ENCODE assay signal across 8 mouse cellular contexts in the genomic region with DNA sequence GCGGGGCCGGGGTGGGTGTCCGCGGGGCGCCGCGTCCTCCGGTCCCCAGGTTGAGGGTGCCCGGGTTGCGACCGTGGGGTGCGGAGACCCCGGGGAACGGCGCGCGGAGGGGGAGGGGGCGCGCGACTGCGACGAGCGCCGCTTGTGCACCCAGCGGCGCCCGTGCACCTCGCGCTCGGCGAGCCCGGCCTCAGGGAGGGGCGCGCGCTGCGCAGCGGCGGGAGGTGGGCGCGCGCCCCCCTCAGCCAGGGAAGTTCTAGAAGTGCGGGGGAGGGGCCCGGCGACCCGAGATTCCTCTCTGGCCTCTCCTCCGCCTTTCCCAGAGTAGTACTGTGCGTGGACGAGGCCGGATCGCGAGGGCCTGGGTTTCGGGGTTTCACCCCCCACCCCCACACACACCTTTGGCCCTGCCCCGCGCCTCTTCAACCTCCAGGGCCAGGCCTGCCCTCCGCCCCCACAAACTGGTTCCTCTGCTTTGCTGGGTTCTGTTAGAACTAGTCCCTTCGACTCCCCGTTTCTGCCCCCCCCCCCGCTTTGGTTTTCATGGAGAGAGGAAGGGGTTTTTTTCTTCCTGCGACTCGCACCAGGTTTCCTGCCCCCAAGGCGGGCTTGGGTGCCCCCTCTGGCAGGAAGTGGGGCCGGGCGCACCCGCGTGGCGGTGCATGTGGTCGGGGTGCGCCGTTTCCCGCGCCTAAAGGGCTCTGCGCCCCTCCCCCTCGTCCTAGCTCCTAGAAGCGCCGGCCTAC. TPM values are rescaled to one million over a fixed set of nuclear protein-coding genes. Genes with fewer than 3 reads are reported as not detected.
DNase-seq lines count a peak whose midpoint lies in the region; ATAC-seq and TF ChIP-seq lines count a peak whose summit lies in the region.

No protein-coding gene starts in this region.

- no peaks in the 10 kb centered on the region; the same call in none of the 2 replicates for H3K36me3 ChIP-seq in forebrain, embryonic 15.5 days
- peaks cover 5% of the 10 kb centered on the region; the same call in 1 of the 2 replicates for H3K36me3 ChIP-seq in stomach, embryonic 14.5 days (ENCODE audit: control insufficient read depth, insufficient read depth, low read length)

- DNase-seq in layer of hippocampus, adult 2 months (ENCODE audit: low spot score in 2 of 2) = no peak
- no peak for DNase-seq in layer of hippocampus, postnatal 25 days (ENCODE audit: extremely low spot score in 1 of 2, low spot score in 1 of 2)
- DNase-seq in WW6 (ENCODE audit: low read depth, low spot score) = peak; percentile 63
- DNase-seq in kidney, postnatal 4 days = peak; percentile 72 to 83
- DNase-seq in layer of hippocampus, adult 11-12 months (ENCODE audit: low spot score) = no peak

- no peaks in the 10 kb centered on the region for H3K9me3 ChIP-seq in forebrain, embryonic 15.5 days
- H3K9me3 ChIP-seq in stomach, embryonic 14.5 days (ENCODE audit: control insufficient read depth, low read depth, low read length) = no peaks in the 10 kb centered on the region

- H3K9ac ChIP-seq in forebrain, embryonic 15.5 days (replicated peaks) = peak overlapping the region; percentile 77
- H3K9ac ChIP-seq in stomach, embryonic 14.5 days (replicated peaks; ENCODE audit: low read depth, low read length) = peak overlapping the region; percentile 83

- peak; percentile 54; the same call in 1 of the 2 replicates for ATAC-seq in forebrain, embryonic 15.5 days (replicated peaks)
- peak; percentile 41; the same call in 1 of the 2 replicates for ATAC-seq in megakaryocyte-erythroid progenitor cell, adult 5-6 weeks (replicated peaks; ENCODE audit: low FRiP score, low TSS enrichment, poor library complexity, severe bottlenecking)
- ATAC-seq in stomach, embryonic 14.5 days (ENCODE audit: insufficient number of reproducible peaks, insufficient read depth, low FRiP score, low read depth) = peak; percentile 14; the same call in 1 of the 2 replicates

- H3K27me3 ChIP-seq in forebrain, embryonic 15.5 days = peaks cover 6% of the 10 kb centered on the region; the same call in 1 of the 2 replicates
- H3K27me3 ChIP-seq in stomach, embryonic 14.5 days (ENCODE audit: control insufficient read depth, insufficient read depth, low read length) = no peaks in the 10 kb centered on the region

- H3K4me2 ChIP-seq in forebrain, embryonic 15.5 days (replicated peaks) = peak overlapping the region; percentile 82
- H3K4me2 ChIP-seq in stomach, embryonic 14.5 days (replicated peaks; ENCODE audit: low read depth, low read length) = peak overlapping the region; percentile 82

- TF ChIP-seq CTCF in layer of hippocampus, adult 2 months (conservative IDR thresholded peaks at IDR 0.05) = peak; percentile 32; the same call in 1 of the 2 replicates

- 0% methylated on average over 62 of the region's 75 CpGs for WGBS in forebrain, embryonic 15.5 days
- under 1% methylated on average over 65 of the region's 75 CpGs for WGBS in stomach, embryonic 14.5 days

- peak overlapping the region; percentile 93 for H3K27ac ChIP-seq in layer of hippocampus, adult 2 months
- peak overlapping the region; percentile 97 for H3K27ac ChIP-seq in forebrain, embryonic 15.5 days (replicated peaks)
- H3K27ac ChIP-seq in stomach, embryonic 14.5 days (ENCODE audit: low read length) = peak overlapping the region; percentile 96

- H3K4me1 ChIP-seq in forebrain, embryonic 15.5 days = peaks cover 35% of the 10 kb centered on the region
- peaks cover 26% of the 10 kb centered on the region for H3K4me1 ChIP-seq in stomach, embryonic 14.5 days (ENCODE audit: control insufficient read depth, insufficient read depth, low read length)

- H3K4me3 ChIP-seq in layer of hippocampus, adult 2 months = peak overlapping the region; percentile 93
- H3K4me3 ChIP-seq in forebrain, embryonic 15.5 days = peak overlapping the region; percentile 93
- peak overlapping the region; percentile 69 for H3K4me3 ChIP-seq in stomach, embryonic 14.5 days (ENCODE audit: low read depth, low read length)

RNA-seq across cellular contexts. Expression of gene Hmga1, which starts 1.1 kb away (rescaled TPM):
- 10 to 100 TPM; 30.5 to 38.2 TPM for total RNA-seq in layer of hippocampus, adult 2 months (2021)
- 10 to 100 TPM; 33.6 to 35.7 TPM for total RNA-seq in layer of hippocampus, postnatal 25 days (2021)
- 106 and 121 TPM in 2 replicates for polyA plus RNA-seq in forebrain, embryonic 15.5 days (2015; fragmentation: Nextera tagmentation; extraction: Ambion mirVana)
- 271 and 334 TPM in 2 replicates for total RNA-seq in megakaryocyte-erythroid progenitor cell, adult 5-6 weeks (2014; fragmentation: Nextera tagmentation)
- total RNA-seq in megakaryocyte-erythroid progenitor cell, adult 5-6 weeks (2017) = 97.8 and 182 TPM in 2 replicates
- 231 and 239 TPM in 2 replicates for polyA plus RNA-seq in stomach, embryonic 14.5 days (2014; fragmentation: Nextera tagmentation; extraction: Ambion mirVana)

RNA-seq across cellular contexts. Expression of gene AI413582, which starts 8.2 kb away (rescaled TPM):
- 10 to 100 TPM; 61.6 to 66.1 TPM for total RNA-seq in layer of hippocampus, adult 2 months (2021)
- 10 to 100 TPM; 65.6 to 69.5 TPM for total RNA-seq in layer of hippocampus, postnatal 25 days (2021)
- 34.8 and 37.4 TPM in 2 replicates for polyA plus RNA-seq in forebrain, embryonic 15.5 days (2015; fragmentation: Nextera tagmentation; extraction: Ambion mirVana)
- 14.3 and 20.0 TPM in 2 replicates for total RNA-seq in megakaryocyte-erythroid progenitor cell, adult 5-6 weeks (2014; fragmentation: Nextera tagmentation)
- 7.0 and 8.7 TPM in 2 replicates for total RNA-seq in megakaryocyte-erythroid progenitor cell, adult 5-6 weeks (2017)
- polyA plus RNA-seq in stomach, embryonic 14.5 days (2014; fragmentation: Nextera tagmentation; extraction: Ambion mirVana) = 22.6 and 24.3 TPM in 2 replicates

RNA-seq across cellular contexts. Expression of gene Grm4, which starts 36.2 kb away (rescaled TPM):
- 1 to 10 TPM; 7.9 to 9.6 TPM for total RNA-seq in layer of hippocampus, adult 2 months (2021)
- 10 to 100 TPM; 10.3 to 12.2 TPM for total RNA-seq in layer of hippocampus, postnatal 25 days (2021)
- 2.4 and 3.0 TPM in 2 replicates for polyA plus RNA-seq in forebrain, embryonic 15.5 days (2015; fragmentation: Nextera tagmentation; extraction: Ambion mirVana)
- total RNA-seq in megakaryocyte-erythroid progenitor cell, adult 5-6 weeks (2014; fragmentation: Nextera tagmentation) = not detected in 2 replicates
- not detected in 2 replicates for total RNA-seq in megakaryocyte-erythroid progenitor cell, adult 5-6 weeks (2017)
- polyA plus RNA-seq in stomach, embryonic 14.5 days (2014; fragmentation: Nextera tagmentation; extraction: Ambion mirVana) = 0.17 and 0.27 TPM in 2 replicates

Comparison
In these comparisons a context has a peak if more than half of its experiments do, and no peak if none do; other contexts are left out.
1. DNase-seq: peak in WW6 (single experiment) and kidney, postnatal 4 days (2 of 2); none in layer of hippocampus, adult 2 months (0 of 2), layer of hippocampus, postnatal 25 days (0 of 2) and layer of hippocampus, adult 11-12 months (single experiment).
2. RNA of gene Grm4, which starts 36.2 kb away (total RNA-seq): 10.3 to 12.2 TPM in layer of hippocampus, postnatal 25 days and 7.9 to 9.6 TPM in layer of hippocampus, adult 2 months; not detected in megakaryocyte-erythroid progenitor cell, adult 5-6 weeks; every median in the first group is over 4 times any median in the second.
3. Peak in every context shown above with its lines, with median percentiles within 50 percentile points of each other: H3K27ac ChIP-seq, H3K4me3 ChIP-seq and ATAC-seq.